Mouse (Mus musculus) liver, embryonic 15.5 days (tissue): ENCODE data around the gene Cdkn1b. TPM values are rescaled to one million over a fixed set of nuclear protein-coding genes. Genes with fewer than 3 reads are reported as not detected.

Source experiments
- ATAC-seq: fragments of 200-750 bp; cut with Nextera tagmentation; 2 replicates; pipeline ENCODE4 v1.8.0; 2017; ENCODE audit warnings: moderate number of reproducible peaks, mild to moderate bottlenecking, moderate library complexity; ENCODE audit not compliant: insufficient read depth
- H3K27ac ChIP-seq: fragments of 300-500 bp; sonication (generic); replicated peaks from 2 replicates; pipeline ENCODE4 v1.5.1; 2015; ENCODE audit warnings: mild to moderate bottlenecking, inconsistent platforms
- H3K27me3 ChIP-seq: fragments of 300-500 bp; sonication (generic); 2 replicates; pipeline ENCODE4 v1.6.1; 2015; ENCODE audit warnings: mild to moderate bottlenecking, inconsistent platforms
- H3K36me3 ChIP-seq: fragments of 300-500 bp; sonication (generic); replicated peaks from 2 replicates; pipeline ENCODE4 v1.6.1; 2015; ENCODE audit warnings: moderate library complexity, mild to moderate bottlenecking, inconsistent platforms
- H3K4me1 ChIP-seq: fragments of 300-500 bp; sonication (generic); replicated peaks from 2 replicates; pipeline ENCODE4 v1.6.1; 2015; ENCODE audit warnings: inconsistent platforms
- H3K4me2 ChIP-seq: fragments of 300-500 bp; sonication (generic); 2 replicates; pipeline ENCODE4 v1.6.1; 2015; ENCODE audit warnings: moderate library complexity, mild to moderate bottlenecking, inconsistent platforms
- H3K4me3 ChIP-seq: fragments of 300-500 bp; sonication (generic); replicated peaks from 2 replicates; pipeline ENCODE4 v1.5.1; 2015; ENCODE audit warnings: mild to moderate bottlenecking, inconsistent platforms
- H3K9ac ChIP-seq: fragments of 300-500 bp; sonication (generic); 2 replicates; pipeline ENCODE4 v1.6.1; 2015; ENCODE audit warnings: moderate library complexity, mild to moderate bottlenecking, inconsistent platforms
- H3K9me3 ChIP-seq: fragments of 300-500 bp; sonication (generic); replicated peaks from 2 replicates; pipeline ENCODE4 v1.6.1; 2016; ENCODE audit warnings: inconsistent platforms
- WGBS: fragments of 180-500 bp; shearing (Covaris S2); methylation state at CpG from one replicate; pipeline ENCODE4 v1.1.7; 2015; ENCODE audit warnings: mixed read lengths; ENCODE audit not compliant: insufficient replicate concordance; 5-methylcytosine and 5-hydroxymethylcytosine counted together
- polyA plus RNA-seq: library from polyadenylated mRNA; unstranded; fragments of >200 nt; fragmentation: Nextera tagmentation; extraction: Ambion mirVana; gene quantifications from 2 replicates; pipeline ENCODE4 v1.2.1, GENCODE M21; 2015

Cdkn1b gene
- polyA plus RNA-seq, 1 experiment from 2014 or later = 14.1 TPM

GRCm38 (mm10) chr6:134930383-134930782 is 10.2 kb downstream of the Cdkn1b start:
- Histone ChIP-seq H3K27me3 (no peaks in the 10 kb centered on the region), H3K9me3 (no peaks in the 10 kb centered on the region), H3K36me3 (peaks cover 27% of the 10 kb centered on the region), H3K27ac (peak overlapping the region; percentile 100), H3K4me2 (peak overlapping the region; percentile 93), H3K9ac (peak overlapping the region; percentile 90), H3K4me1 (peaks cover 53% of the 10 kb centered on the region), H3K4me3 (peak overlapping the region; percentile 73)
- no peak for ATAC-seq
- WGBS = 59% methylated on average over 7 of the region's 7 CpGs

GRCm38 (mm10) chr6:134931146-134931545 is 10.9 kb downstream of the Cdkn1b start:
- Histone ChIP-seq H3K36me3 (peaks cover 35% of the 10 kb centered on the region), H3K9me3 (no peaks in the 10 kb centered on the region), H3K4me1 (peaks cover 48% of the 10 kb centered on the region), H3K9ac (peak overlapping the region; percentile 35), H3K4me2 (peak overlapping the region; percentile 93), H3K27me3 (no peaks in the 10 kb centered on the region), H3K4me3 (peak overlapping the region; percentile 73), H3K27ac (0 out of 2 replicates have a peak overlapping the region, but pooled peaks have one; percentile 3)
- ATAC-seq = no peak
- 82% methylated on average over 3 of the region's 3 CpGs for WGBS

DNA sequence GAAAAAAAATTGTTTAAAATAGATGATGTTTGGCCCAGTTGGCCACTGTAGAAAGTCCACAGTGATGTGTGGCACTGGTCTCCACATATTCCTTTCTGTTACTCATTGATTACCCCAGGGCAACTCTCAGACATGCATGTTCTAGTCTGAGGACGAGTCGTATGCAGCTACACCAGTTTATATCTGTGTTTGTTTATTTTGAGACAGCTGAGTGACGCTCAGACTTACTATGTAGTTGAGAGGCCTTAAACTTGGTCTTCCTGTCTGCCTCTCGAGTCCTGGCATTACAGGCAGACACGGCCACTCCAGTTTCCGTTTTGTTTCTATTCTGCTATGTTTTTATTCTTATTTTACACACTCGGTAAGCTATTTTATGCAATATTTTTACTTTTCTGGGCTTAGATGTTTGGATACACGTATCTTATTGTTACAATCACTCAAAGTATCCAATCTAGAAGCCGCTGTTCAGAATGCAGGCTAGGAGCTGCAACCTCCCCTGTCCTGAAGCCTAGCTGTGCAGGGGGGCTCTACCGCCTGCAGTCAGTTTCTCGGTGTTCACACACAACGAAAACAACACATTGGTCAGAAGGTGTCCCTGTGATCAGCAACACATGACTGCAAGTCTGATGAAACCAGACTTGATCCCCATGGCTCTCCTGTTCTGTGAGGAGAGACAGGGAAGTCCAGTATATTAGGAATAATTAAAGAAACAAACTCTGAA is 12.4 kb downstream of the Cdkn1b start:
- Histone ChIP-seq H3K36me3 (peaks cover 49% of the 10 kb centered on the region), H3K9me3 (no peaks in the 10 kb centered on the region), H3K4me2 (peak overlapping the region; percentile 93), H3K4me1 (peaks cover 52% of the 10 kb centered on the region), H3K27me3 (no peaks in the 10 kb centered on the region), H3K27ac (no peak overlapping the region), H3K9ac (peak overlapping the region; percentile 15; the same call in 1 of the 2 replicates), H3K4me3 (peak overlapping the region; percentile 73)
- 71% methylated on average over 12 of the region's 12 CpGs for WGBS
- ATAC-seq = no peak

DNA sequence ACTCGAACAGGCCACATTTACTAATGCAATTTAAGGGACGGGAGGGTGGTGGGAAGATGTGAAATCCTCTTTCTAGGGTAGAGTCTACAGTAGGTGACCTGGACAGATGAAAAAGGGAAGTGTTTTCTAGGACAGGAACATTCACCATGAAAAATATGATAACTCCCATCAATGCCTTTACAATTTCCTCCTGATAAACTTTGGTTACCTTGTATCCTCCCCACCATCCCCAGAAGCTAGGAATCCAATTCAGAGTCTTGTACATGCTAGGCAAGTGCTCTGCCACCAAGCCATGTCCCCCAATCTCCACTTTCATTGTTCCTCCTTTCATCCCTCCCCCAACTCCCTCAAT is 13.0 kb downstream of the Cdkn1b start:
- Histone ChIP-seq H3K4me3 (peak overlapping the region; percentile 73), H3K4me2 (peak overlapping the region; percentile 93), H3K9ac (peak overlapping the region; percentile 15; the same call in 1 of the 2 replicates)

GRCm38 (mm10) chr6:134934305-134934704 is 14.1 kb downstream of the Cdkn1b start:
- 63% methylated on average over 5 of the region's 5 CpGs for WGBS
- ATAC-seq = no peak
- peaks cover 58% of the 10 kb centered on the region for H3K4me1 ChIP-seq

More for the DNA sequence above, 13.0 kb downstream of the Cdkn1b start:
- WGBS = 45% methylated on average over 2 of the region's 2 CpGs
- no peak for ATAC-seq
- Histone ChIP-seq H3K9me3 (no peaks in the 10 kb centered on the region), H3K36me3 (peaks cover 50% of the 10 kb centered on the region), H3K27ac (no peak overlapping the region), H3K4me1 (peaks cover 54% of the 10 kb centered on the region), H3K27me3 (no peaks in the 10 kb centered on the region)

DNA sequence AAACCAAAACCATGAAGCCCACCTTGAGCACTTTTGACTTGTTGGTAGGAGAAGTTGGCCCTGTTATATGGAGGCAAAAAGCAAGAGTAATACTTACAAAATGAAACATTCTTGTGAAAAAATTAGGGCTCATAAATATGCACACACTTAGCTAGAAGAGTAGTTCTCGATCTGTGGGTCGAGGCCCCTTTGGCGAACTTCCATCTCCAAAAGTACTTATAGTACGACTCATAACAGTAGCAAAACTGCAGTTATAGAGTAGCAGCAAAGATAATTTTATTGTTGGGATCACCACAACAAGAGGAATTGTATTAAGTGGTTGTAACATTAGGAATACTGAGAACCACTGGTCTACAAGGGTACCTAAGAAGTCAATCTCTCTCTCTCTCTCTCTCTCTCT is 19.6 kb downstream of the Cdkn1b start:
- Histone ChIP-seq H3K4me2 (no peak overlapping the region), H3K4me3 (no peak overlapping the region), H3K27me3 (no peaks in the 10 kb centered on the region), H3K36me3 (peaks cover 85% of the 10 kb centered on the region), H3K9me3 (no peaks in the 10 kb centered on the region), H3K9ac (no peak overlapping the region), H3K4me1 (peaks cover 14% of the 10 kb centered on the region), H3K27ac (no peak overlapping the region)
- ATAC-seq = no peak
- 84% methylated on average over 4 of the region's 4 CpGs for WGBS

More at GRCm38 (mm10) chr6:134934305-134934704, 14.1 kb downstream of the Cdkn1b start:
- Histone ChIP-seq H3K4me3 (no peak overlapping the region), H3K9me3 (no peaks in the 10 kb centered on the region), H3K9ac (no peak overlapping the region), H3K27me3 (no peaks in the 10 kb centered on the region), H3K36me3 (peaks cover 57% of the 10 kb centered on the region), H3K4me2 (0 out of 2 replicates have a peak overlapping the region, but pooled peaks have one; percentile 93), H3K27ac (no peak overlapping the region)

- H3K27me3 ChIP-seq = no peaks in the 10 kb centered on the region
- peaks cover 91% of the 10 kb centered on the region for H3K36me3 ChIP-seq
- H3K4me2 ChIP-seq = no peak overlapping the region
- H3K4me3 ChIP-seq = no peak overlapping the region
- 86% methylated on average over 13 of the region's 13 CpGs for WGBS
- H3K4me1 ChIP-seq = peaks cover 22% of the 10 kb centered on the region
- H3K27ac ChIP-seq = no peak overlapping the region
- H3K9me3 ChIP-seq = no peaks in the 10 kb centered on the region
- no peak overlapping the region for H3K9ac ChIP-seq
- ATAC-seq = no peak
Observed at GRCm38 (mm10) chr6:134943759-134944407, 23.7 kb downstream of the Cdkn1b start.

GRCm38 (mm10) chr6:134946054-134946453 is 25.9 kb downstream of the Cdkn1b start:
- Histone ChIP-seq H3K4me2 (no peak overlapping the region), H3K4me3 (no peak overlapping the region), H3K36me3 (peaks cover 91% of the 10 kb centered on the region), H3K27me3 (no peaks in the 10 kb centered on the region), H3K9ac (no peak overlapping the region), H3K27ac (peak overlapping the region; percentile 17; the same call in 1 of the 2 replicates), H3K4me1 (peaks cover 30% of the 10 kb centered on the region), H3K9me3 (no peaks in the 10 kb centered on the region)
- ATAC-seq = no peak
- 67% methylated on average over 6 of the region's 6 CpGs for WGBS

GRCm38 (mm10) chr6:134946858-134947257 is 26.7 kb downstream of the Cdkn1b start:
- ATAC-seq = no peak
- 77% methylated on average over 9 of the region's 9 CpGs for WGBS
- Histone ChIP-seq H3K4me2 (no peak overlapping the region), H3K27ac (0 out of 2 replicates have a peak overlapping the region, but pooled peaks have one; percentile 15), H3K9me3 (no peaks in the 10 kb centered on the region), H3K27me3 (no peaks in the 10 kb centered on the region), H3K9ac (no peak overlapping the region), H3K4me1 (peaks cover 38% of the 10 kb centered on the region), H3K4me3 (no peak overlapping the region), H3K36me3 (peaks cover 91% of the 10 kb centered on the region)

DNA sequence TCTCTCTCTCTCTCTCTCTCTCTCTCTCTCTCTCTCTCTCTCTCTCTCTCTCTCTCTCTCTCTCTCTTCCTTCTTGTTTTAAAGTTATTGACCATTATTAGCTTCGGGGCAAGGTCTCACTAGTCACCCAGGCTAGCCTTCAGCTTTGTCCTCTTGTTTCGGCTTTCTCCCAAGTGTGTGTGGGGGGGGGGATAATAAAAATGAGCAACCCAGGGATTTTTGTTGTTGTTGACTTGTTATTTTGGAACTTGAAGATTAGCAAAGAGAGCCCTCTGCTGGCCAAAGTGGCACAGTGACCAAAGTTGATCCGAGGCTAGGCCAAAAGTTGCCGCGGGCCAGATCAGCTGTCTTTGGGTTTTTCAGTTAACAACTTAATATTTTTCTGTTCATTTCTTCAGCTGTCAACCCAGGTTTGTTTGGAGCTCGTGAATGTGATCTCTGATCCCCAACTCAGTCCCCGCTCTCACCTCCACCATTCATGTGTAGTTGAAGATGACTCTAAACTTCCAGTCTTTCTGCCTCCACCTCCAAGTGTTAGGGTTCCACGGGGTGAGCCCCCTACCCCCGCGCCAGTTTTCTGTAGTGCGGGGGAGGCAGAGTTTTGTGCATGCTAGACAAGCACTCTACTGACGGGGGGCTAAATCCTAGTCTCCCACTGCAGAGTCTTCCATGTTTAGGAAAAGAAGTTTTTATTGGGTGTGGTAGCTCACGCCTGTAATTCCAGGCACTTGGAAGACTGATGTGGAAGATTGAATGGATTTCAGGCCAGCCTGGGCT is 27.3 kb downstream of the Cdkn1b start:
- peaks cover 91% of the 10 kb centered on the region for H3K36me3 ChIP-seq
- no peaks in the 10 kb centered on the region for H3K27me3 ChIP-seq
- H3K9me3 ChIP-seq = no peaks in the 10 kb centered on the region
- no peak for ATAC-seq
- H3K4me1 ChIP-seq = peaks cover 42% of the 10 kb centered on the region
- 0 out of 2 replicates have a peak overlapping the region, but pooled peaks have one; percentile 15 for H3K27ac ChIP-seq
- 37% methylated on average over 13 of the region's 13 CpGs for WGBS
- no peak overlapping the region for H3K9ac ChIP-seq
- H3K4me3 ChIP-seq = no peak overlapping the region
- peak overlapping the region; percentile 0; the same call in 1 of the 2 replicates for H3K4me2 ChIP-seq
